Mouse (Mus musculus): Measurements from ENCODE around the gene Magi1.

Gene Magi1

GRCm38 (mm10) chr6:93892922-93893321 lies 390.8 kb downstream of the Magi1 start:
- DNase-seq (ENCODE audit: low spot score), result no peak

DNA sequence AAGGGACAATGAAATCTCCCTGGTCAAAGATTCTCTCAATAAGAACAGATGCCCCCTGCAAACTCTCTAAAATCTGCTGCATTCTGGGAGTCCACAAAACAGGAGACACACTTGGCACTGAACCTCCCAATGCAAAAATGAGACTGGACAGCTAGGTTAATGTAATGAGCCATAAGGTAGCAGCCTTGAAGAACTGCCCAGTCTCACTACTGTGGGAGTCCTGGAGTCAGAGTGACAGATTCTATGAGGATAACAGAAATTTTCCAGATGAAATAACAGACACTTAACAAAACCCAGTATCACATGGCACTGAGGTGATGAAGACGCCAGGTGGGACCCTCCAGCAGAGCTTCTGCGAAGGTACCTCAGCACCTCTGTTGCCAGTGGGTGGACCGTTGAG lies 393.7 kb downstream of the Magi1 start:
- DNase-seq (ENCODE audit: low spot score), result no peak

GRCm38 (mm10) chr6:93877337-93877736 lies 406.4 kb downstream of the Magi1 start:
- DNase-seq (ENCODE audit: low spot score), result no peak

DNA sequence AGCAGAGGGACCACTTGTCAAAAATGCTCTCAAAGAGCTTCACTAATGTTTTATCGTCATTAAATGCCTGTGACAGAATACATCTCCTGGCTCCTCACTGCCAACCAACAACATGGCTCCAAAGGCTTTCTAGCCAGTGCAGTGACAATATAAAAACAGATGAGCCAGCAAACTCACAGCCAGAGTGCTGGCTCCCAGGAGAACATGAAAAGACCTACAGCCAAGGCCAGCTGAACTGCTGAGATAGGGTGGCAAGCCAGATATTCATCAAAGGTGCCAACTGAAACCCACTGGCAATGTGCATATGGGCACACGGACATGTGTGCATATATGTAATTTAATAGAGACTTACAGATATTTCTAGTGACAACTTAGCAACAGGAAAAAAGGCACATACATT lies 408.8 kb downstream of the Magi1 start:
- DNase-seq (ENCODE audit: low spot score), result no peak

DNA sequence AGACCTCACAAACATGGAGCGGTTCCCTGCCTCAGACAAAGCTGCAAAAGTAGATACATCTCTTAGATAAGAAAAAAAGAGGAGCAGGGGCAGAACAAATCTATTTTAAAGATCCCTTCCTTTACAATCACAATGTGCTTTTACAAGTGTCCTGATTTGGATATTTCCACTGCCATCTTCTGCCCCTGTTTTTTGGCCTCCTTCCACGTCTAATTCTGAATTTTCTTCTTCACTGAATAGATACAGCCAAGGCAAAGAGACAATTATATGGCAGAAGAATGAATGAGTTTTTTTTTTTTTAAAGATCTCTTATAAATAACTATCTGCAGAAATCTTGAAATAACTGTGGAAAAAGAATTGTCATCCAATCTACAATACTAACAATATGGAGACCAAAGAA lies 409.3 kb downstream of the Magi1 start:
- no peak for DNase-seq (ENCODE audit: low spot score)

DNA sequence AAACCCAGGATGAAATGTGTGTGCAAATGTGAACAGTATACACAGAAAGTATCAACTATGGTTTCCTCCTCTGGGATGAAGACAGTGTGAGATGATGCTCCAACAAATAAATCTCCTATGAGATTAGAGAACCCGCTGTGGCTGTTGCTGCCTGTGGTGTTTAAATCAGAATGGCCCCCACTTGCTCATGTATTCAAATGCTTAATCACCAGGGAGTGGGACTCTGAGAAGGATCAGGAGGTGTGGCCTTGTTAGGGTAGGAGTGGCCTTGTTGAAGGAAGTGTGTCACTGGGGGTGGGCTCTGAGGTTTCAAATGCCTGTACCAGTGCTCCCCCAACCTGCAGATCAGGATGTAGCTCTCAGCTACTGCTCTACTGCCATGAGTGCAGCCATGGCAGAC lies 410.2 kb downstream of the Magi1 start:
- no peak for DNase-seq (ENCODE audit: low spot score)

DNA sequence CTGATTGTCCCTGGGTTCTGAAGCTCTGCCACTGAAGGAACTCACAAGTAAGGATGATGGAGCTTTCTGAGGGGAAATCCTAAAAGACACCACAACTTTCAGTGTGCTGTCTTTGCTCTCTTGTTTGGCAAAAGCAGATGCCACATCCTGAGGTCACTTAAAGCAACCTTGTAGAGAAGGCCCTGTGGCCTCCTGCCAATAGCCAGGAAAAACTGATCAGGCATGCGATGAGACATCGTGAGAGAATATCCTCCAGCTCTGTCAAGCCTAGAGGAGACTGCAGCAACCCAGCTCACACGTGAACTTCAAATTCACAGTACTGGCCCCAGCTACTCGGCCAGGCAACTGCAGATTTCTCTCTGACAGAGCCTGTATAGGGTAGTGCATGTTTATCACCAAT lies 412.2 kb downstream of the Magi1 start:
- no peak for DNase-seq (ENCODE audit: low spot score)

DNA sequence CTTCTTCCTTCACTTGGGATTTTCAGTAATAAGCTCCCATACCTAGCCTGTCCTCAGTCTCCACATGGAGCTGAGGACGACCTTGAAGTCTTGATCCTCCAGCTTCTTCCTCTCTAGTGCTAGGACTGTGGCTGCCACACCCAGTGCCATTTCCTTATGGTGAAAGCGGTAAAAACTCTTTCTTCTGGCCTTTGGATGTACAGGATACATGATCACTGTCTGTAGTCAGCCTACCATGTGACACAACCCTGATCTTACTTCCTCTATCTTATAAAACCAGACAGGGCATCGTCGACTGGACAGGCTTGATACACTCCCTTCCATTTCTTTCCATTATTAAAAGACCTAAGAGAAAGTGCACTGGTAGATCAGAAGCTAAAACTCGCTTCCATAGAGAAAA lies 413.7 kb downstream of the Magi1 start:
- no peak for DNase-seq (ENCODE audit: low spot score)

DNA sequence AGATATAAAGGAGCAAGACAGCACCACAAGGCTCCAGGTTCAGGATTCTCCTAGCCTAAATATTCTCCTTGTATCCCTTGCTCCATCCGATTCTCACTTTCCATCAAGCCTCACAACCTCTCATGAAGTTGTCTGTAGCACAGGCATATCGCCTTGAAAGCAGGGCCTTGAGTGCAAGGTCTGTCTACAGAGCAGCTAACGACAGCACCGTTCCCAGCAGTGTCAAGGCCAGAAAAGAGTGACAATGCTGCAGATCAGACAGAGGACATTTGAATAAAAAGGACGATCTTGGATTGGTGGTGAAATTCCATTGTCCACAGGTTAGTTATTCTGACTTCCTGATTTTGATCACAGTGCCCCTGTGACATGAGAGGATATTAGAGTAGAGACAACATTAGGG lies 421.5 kb downstream of the Magi1 start:
- DNase-seq (ENCODE audit: low spot score), result no peak

DNA sequence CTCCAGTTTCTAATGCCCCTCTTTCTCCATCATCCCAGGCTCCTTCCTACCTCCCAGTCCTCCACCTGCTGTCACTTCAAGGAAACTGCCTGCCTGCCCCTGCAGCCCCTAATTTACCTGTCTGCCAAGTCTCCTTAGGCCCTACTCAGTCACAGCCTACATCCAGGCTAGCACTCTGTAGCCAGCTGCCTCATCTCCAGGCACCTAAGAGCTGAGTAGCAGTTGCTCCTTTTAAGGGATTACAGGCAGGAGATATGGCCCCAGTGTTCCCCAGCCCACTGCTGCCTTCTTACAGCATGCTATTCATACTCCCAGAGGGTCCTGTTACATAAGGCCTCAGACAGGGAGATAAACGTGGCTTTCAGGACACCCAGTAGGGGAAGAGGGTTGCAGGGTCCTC lies 426.9 kb downstream of the Magi1 start:
- no peak for DNase-seq (ENCODE audit: low spot score)

DNA sequence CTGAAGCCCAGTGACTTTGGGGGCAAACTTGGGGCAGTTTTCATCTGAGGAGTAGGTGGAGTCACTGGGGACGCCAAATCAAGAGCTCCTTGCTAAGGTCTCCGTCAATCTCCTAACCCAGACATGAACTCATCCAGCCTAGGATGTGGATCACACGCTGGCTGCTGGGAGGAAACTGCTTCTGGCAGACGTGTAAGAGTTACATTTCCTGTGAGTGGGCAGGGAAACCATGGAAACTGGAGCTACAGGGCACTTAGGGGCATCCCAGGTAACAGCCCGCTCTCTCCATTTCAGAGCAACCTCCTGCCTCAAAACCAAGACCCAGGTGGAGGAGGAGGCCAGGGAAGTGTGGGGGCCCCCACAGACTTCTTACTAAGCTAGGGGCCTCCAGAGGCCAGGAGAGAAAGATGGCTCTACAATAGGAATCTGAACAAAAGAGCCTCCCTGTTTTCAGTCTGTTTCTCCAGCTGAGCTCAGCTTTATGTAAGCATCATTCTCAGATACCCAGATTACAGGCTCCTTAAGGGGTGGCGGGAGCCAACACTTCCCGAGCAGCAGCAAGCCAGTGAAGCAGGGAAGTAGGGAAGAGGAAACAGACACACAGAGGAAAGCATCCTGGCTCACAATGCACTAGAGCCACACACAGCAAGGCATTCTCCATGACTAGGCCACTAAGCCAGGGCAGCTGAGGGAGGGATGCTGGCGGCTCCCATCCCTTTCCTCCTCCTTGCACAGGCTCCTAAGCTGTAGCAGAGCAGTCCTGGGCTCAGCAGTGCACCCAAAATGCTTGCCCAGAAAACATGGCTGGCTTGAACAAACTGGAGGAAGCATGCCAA lies 427.7 kb downstream of the Magi1 start:
- no peak for DNase-seq (ENCODE audit: low spot score)

DNA sequence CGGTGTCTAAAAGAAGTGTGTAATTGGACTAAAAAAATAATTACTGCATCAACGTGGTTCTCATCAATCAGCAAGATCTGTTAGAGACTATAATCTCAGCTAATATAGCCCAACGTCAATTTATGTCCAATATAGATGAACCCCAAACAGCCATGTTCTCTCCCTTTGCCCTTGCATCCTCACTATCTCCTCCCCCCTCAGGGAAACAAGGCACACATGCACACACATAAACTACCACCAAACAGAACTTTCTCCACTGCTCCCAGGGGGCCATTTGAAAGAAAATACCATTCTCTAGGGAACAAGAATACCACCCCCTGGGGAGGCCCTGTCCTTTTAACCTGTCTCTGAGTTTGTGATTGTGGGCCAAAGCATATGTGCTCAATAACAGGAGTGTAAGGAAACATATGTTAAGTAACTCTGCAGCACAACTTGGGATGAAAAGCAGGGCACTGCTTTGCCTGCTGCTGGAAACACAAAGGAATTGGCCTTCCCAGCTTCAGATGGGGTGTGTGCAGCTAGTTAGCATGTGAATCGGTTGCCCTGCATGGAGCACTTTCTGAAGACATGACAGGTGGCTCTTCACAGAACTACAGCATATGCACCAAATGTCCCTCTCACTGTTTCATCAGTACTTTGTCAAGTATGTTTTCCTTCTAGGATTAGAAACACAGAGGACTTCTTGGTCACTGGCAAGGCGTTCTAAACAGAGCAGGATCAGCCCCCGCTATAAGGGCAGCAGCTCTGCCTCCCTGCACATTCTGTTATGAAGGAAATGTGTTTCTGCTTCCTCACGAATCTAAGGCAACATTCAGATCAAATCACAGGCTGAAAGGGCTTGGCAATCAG lies 434.6 kb downstream of the Magi1 start:
- no peak for DNase-seq (ENCODE audit: low spot score)

GRCm38 (mm10) chr6:93845498-93845897 lies 438.2 kb downstream of the Magi1 start:
- DNase-seq (ENCODE audit: low spot score), result no peak

DNA sequence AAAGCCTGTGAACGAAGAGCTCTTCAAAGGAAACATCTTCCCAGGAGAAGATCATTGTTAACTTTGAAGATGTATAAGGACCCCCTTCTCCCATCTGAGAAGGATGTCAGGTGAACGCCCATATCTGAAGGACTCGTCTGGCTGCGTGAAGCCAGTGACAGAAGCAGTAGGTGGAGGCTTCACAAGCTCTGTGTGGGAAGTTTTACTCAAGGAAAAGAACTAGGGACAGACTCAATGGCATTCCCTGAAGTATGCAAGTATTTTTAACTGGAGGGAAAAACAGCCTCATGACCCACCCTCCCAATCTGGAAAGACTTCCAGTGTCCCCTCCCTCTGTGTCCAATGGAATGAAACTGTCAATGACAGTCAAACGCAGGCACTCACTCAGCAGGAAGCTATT lies 438.6 kb downstream of the Magi1 start:
- DNase-seq (ENCODE audit: low spot score), result no peak

DNA sequence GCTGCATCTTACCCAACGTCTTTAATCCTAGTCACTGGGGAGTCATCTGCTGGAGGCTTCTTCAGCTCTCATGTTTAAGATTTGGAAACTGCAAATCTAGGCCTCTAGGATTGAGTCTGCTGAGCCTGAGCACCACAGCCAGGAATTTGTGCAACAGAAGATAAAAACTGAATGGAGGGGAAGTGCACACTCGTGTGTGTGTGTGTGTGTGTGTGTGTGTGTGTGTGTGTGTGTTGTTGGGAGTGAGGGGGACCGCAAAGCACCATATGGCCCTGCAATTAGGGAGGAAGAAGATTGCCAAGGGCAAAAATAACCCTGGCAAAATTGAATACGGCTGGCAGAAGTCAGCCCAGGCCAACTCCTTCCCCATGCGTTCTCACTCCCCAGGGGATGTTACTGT lies 439.1 kb downstream of the Magi1 start:
- DNase-seq (ENCODE audit: low spot score), result no peak

GRCm38 (mm10) chr6:93838398-93838797 lies 445.3 kb downstream of the Magi1 start:
- no peak for DNase-seq (ENCODE audit: low spot score)

DNA sequence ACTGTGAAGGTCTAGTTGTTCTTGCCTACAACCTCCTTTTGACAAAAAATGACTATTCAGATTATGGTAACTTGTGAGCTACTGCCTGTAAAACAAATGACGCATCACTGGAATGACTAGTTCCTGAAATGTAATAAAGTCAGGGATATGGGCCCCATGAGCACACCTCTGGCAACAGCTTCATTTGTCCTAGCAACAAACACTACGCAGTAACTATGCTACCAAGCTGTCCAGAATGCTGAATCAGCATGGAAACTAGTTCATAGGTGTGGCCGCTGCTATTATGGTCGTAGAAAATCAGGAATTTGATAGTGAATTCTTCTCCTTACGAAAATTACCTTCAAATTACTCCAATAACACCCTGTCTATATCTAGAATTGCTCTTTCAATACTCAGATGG lies 447.1 kb downstream of the Magi1 start:
- no peak for DNase-seq (ENCODE audit: low spot score)

GRCm38 (mm10) chr6:93835211-93835610 lies 448.5 kb downstream of the Magi1 start:
- no peak for DNase-seq (ENCODE audit: low spot score)

DNA sequence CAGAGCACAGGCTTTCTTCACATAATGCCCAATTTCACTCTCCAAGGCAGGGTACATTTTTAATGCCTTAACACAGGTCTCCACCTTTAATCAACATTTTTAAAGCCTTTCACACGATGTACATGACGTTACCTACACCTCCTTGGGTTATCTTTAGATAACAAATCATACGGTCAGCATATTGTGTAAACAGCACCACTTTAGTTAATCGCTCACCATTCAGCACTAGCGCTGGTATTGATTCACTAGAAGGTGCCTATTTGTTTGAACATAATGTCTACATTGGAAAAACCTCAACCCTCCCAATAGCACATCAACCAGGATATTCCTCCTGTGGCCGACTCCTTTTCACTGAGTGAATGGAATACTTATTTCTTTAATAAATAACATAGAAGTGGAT lies 455.5 kb downstream of the Magi1 start:
- DNase-seq (ENCODE audit: low spot score), result no peak

DNA sequence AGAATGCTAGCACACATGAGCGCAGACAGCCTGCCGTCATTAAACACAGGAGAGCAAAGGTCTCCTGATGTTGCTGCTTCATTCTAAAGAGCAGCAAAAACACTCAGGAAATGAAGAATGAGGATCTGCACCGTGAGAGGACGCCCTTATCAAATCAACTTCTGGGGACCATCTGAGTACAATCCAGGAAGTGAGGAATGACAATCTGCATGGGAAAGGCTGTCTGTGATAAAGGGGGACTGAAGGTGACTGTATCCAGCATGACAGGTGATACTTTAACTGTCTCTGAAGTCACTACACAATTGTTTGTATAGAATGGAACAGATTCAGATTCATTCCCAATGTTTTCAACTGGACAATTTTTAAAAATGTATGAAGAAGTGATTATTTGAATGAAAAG lies 456.8 kb downstream of the Magi1 start:
- no peak for DNase-seq (ENCODE audit: low spot score)

GRCm38 (mm10) chr6:93822221-93822897 lies 461.4 kb downstream of the Magi1 start:
- DNase-seq (ENCODE audit: low spot score), result no peak

DNA sequence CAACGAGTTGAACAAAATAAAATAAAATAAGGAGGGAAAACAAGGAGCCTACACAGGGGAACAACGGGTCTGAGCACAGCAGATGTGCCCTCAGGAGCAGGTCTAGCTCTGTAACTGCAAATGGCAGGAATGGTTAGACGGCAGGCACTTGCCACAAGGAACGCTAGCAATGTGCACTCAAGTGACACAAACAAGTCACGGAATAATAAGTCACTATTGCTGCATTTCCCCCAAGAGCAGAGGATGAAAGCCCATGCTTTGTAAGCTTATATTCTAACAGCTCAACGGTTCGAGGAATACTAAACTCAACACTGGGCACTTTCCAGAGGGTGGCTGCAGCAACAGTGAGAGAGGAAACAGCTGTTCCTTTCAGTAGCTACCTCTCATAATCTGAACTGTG lies 462.2 kb downstream of the Magi1 start:
- DNase-seq (ENCODE audit: low spot score), result no peak

GRCm38 (mm10) chr6:93819888-93820287 lies 463.8 kb downstream of the Magi1 start:
- DNase-seq (ENCODE audit: low spot score), result peak; percentile 12

Data from adipocyte (in vitro differentiated cells).